Mouse (Mus musculus): ENCODE results near the gene Tph1. TPM values are rescaled to one million over a fixed set of nuclear protein-coding genes. Genes with fewer than 3 reads are reported as not detected.

Gene Tph1
- total and polyA plus RNA-seq, 3 experiments, result 3.6 to 386 (median 171) TPM

- H3K9me3 ChIP-seq (replicated peaks), result no peaks in the 10 kb centered on the region
- peaks cover 9% of the 10 kb centered on the region for H3K4me1 ChIP-seq (ENCODE audit: insufficient read depth, low read depth, low read length)
- DNase-seq (ENCODE audit: low spot score), result no peak
- H3K27me3 ChIP-seq (ENCODE audit: insufficient read depth, low read length), result no peaks in the 10 kb centered on the region
- H3K36me3 ChIP-seq (replicated peaks), result peaks cover 68% of the 10 kb centered on the region
- ATAC-seq (ENCODE audit: extremely low read depth, insufficient number of reproducible peaks, low FRiP score, poor library complexity, severe bottlenecking), result no peak
- no peak overlapping the region for H3K4me3 ChIP-seq (ENCODE audit: low read depth, low read length)
- TF ChIP-seq POLR2AphosphoS5 (IDR thresholded peaks at IDR 0.05; ENCODE audit: insufficient replicate concordance, low read depth, low read length) (no peak), GATA1 (IDR thresholded peaks at IDR 0.05; ENCODE audit: borderline replicate concordance, low read length) (no peak), GATA2 (IDR thresholded peaks at IDR 0.05; ENCODE audit: borderline replicate concordance, low read depth, low read length) (no peak), CTCF (IDR thresholded peaks at IDR 0.05; ENCODE audit: low read depth, low read length) (no peak), TAL1 (conservative IDR thresholded peaks at IDR 0.05; ENCODE audit: low read depth, low read length) (no peak)
Measured at GRCm38 (mm10) chr7:46597006-46597405, 75.3 kb downstream of the Tph1 start.

Other genes with a start within 250 kb of the Tph1 start
- gene Sergef, start 32.7 kb downstream of the Tph1 start, total RNA-seq (2014; fragmentation: Nextera tagmentation), result 13.0 and 14.9 TPM in 2 replicates
- gene Sergef, start 32.7 kb downstream of the Tph1 start, total RNA-seq (2017), result 36.2 and 36.5 TPM in 2 replicates
- gene Sergef, start 32.7 kb downstream of the Tph1 start, polyA plus RNA-seq (2012), result 9.5 and 10.9 TPM in 2 replicates
- 34.4 and 48.6 TPM in 2 replicates for gene Saal1, start 38.1 kb upstream of the Tph1 start, total RNA-seq (2014; fragmentation: Nextera tagmentation)
- 23.9 and 28.1 TPM in 2 replicates for gene Saal1, start 38.1 kb upstream of the Tph1 start, total RNA-seq (2017)
- gene Saal1, start 38.1 kb upstream of the Tph1 start, polyA plus RNA-seq (2012), result 4.4 and 4.6 TPM in 2 replicates
- gene Saa3, start 43.2 kb upstream of the Tph1 start, total RNA-seq (2014; fragmentation: Nextera tagmentation), result not detected in 2 replicates
- gene Saa3, start 43.2 kb upstream of the Tph1 start, total RNA-seq (2017), result 1.0 TPM in 1 of 2 replicates, not detected in the other
- not detected in 2 replicates for gene Saa3, start 43.2 kb upstream of the Tph1 start, polyA plus RNA-seq (2012)
- not detected in 2 replicates for gene Saa4, start 60.1 kb upstream of the Tph1 start, total RNA-seq (2014; fragmentation: Nextera tagmentation)
- not detected in 2 replicates for gene Saa4, start 60.1 kb upstream of the Tph1 start, total RNA-seq (2017)
- gene Saa4, start 60.1 kb upstream of the Tph1 start, polyA plus RNA-seq (2012), result not detected in 2 replicates
- gene Saa1, start 70.4 kb upstream of the Tph1 start, total RNA-seq (2014; fragmentation: Nextera tagmentation), result not detected in 2 replicates
- gene Saa1, start 70.4 kb upstream of the Tph1 start, total RNA-seq (2017), result not detected in 2 replicates
- gene Saa1, start 70.4 kb upstream of the Tph1 start, polyA plus RNA-seq (2012), result not detected in 2 replicates
- gene Saa2, start 79.3 kb upstream of the Tph1 start, total RNA-seq (2014; fragmentation: Nextera tagmentation), result not detected in 2 replicates
- gene Saa2, start 79.3 kb upstream of the Tph1 start, total RNA-seq (2017), result not detected in 2 replicates
- not detected in 2 replicates for gene Saa2, start 79.3 kb upstream of the Tph1 start, polyA plus RNA-seq (2012)
- 20.4 and 30.4 TPM in 2 replicates for gene Hps5, start 123.5 kb upstream of the Tph1 start, total RNA-seq (2014; fragmentation: Nextera tagmentation)
- gene Hps5, start 123.5 kb upstream of the Tph1 start, total RNA-seq (2017), result 34.9 and 40.4 TPM in 2 replicates
- gene Hps5, start 123.5 kb upstream of the Tph1 start, polyA plus RNA-seq (2012), result 2.1 and 2.7 TPM in 2 replicates
- gene Gtf2h1, start 123.6 kb upstream of the Tph1 start, total RNA-seq (2014; fragmentation: Nextera tagmentation), result 189 and 225 TPM in 2 replicates
- gene Gtf2h1, start 123.6 kb upstream of the Tph1 start, total RNA-seq (2017), result 275 and 302 TPM in 2 replicates
- gene Gtf2h1, start 123.6 kb upstream of the Tph1 start, polyA plus RNA-seq (2012), result 101 and 108 TPM in 2 replicates
- 2,069 and 2,225 TPM in 2 replicates for gene Ldha, start 168.9 kb upstream of the Tph1 start, total RNA-seq (2014; fragmentation: Nextera tagmentation)
- gene Ldha, start 168.9 kb upstream of the Tph1 start, total RNA-seq (2017), result 1,859 and 1,927 TPM in 2 replicates
- gene Ldha, start 168.9 kb upstream of the Tph1 start, polyA plus RNA-seq (2012), result 2,214 and 2,274 TPM in 2 replicates
- gene Ldhc, start 188.7 kb upstream of the Tph1 start, total RNA-seq (2014; fragmentation: Nextera tagmentation), result not detected in 2 replicates
- not detected in 2 replicates for gene Ldhc, start 188.7 kb upstream of the Tph1 start, total RNA-seq (2017)
- not detected in 2 replicates for gene Ldhc, start 188.7 kb upstream of the Tph1 start, polyA plus RNA-seq (2012)
- gene Tsg101, start 247.4 kb upstream of the Tph1 start, total RNA-seq (2014; fragmentation: Nextera tagmentation), result 166 and 220 TPM in 2 replicates
- 39.9 and 42.9 TPM in 2 replicates for gene Tsg101, start 247.4 kb upstream of the Tph1 start, total RNA-seq (2017)
- gene Tsg101, start 247.4 kb upstream of the Tph1 start, polyA plus RNA-seq (2012), result 50.9 and 53.3 TPM in 2 replicates

Measured in G1E (cell line).